Mouse (Mus musculus) midbrain, embryonic 13.5 days (tissue): ENCODE data around the gene Gm10160. TPM values are rescaled to one million over a fixed set of nuclear protein-coding genes. Genes with fewer than 3 reads are reported as not detected.
A peak's percentile ranks its signal among the peaks of the same experiment; 100 is the strongest.

ENCODE experiments used
- ATAC-seq: fragments of 200-750 bp; cut with Nextera tagmentation; 2 replicates; pipeline ENCODE4 v1.8.0; 2017; ENCODE audit warnings: mild to moderate bottlenecking, moderate TSS enrichment, moderate library complexity
- H3K27ac ChIP-seq: fragments of 300-500 bp; sonication (generic); 2 replicates; pipeline ENCODE4 v1.5.1; 2015; ENCODE audit warnings: inconsistent platforms, mild to moderate bottlenecking, moderate library complexity
- H3K27me3 ChIP-seq: fragments of 300-500 bp; sonication (generic); 2 replicates; pipeline ENCODE4 v1.6.1; 2015; ENCODE audit warnings: mild to moderate bottlenecking, inconsistent platforms
- H3K36me3 ChIP-seq: fragments of 300-500 bp; sonication (generic); 2 replicates; pipeline ENCODE4 v1.6.1; 2015; ENCODE audit warnings: mild to moderate bottlenecking, inconsistent platforms
- H3K4me1 ChIP-seq: fragments of 300-500 bp; sonication (generic); replicated peaks from 2 replicates; pipeline ENCODE4 v1.6.1; 2015; ENCODE audit warnings: inconsistent platforms
- H3K4me2 ChIP-seq: fragments of 300-500 bp; sonication (generic); replicated peaks from 2 replicates; pipeline ENCODE4 v1.6.1; 2015; ENCODE audit warnings: moderate library complexity, mild to moderate bottlenecking, inconsistent platforms
- H3K4me3 ChIP-seq: fragments of 300-500 bp; sonication (generic); replicated peaks from 2 replicates; pipeline ENCODE4 v1.5.1; 2015; ENCODE audit warnings: mild to moderate bottlenecking, inconsistent platforms
- H3K9ac ChIP-seq: fragments of 300-500 bp; sonication (generic); replicated peaks from 2 replicates; pipeline ENCODE4 v1.6.1; 2015; ENCODE audit warnings: mild to moderate bottlenecking, inconsistent platforms
- H3K9me3 ChIP-seq: fragments of 300-500 bp; sonication (generic); 2 replicates; pipeline ENCODE4 v1.6.1; 2016; ENCODE audit warnings: mild to moderate bottlenecking, inconsistent platforms
- WGBS: fragments of 180-500 bp; shearing (Covaris S2); methylation state at CpG from one replicate; pipeline ENCODE4 v1.1.7; 2015; 5-methylcytosine and 5-hydroxymethylcytosine counted together
- polyA plus RNA-seq: library from polyadenylated mRNA; unstranded; fragments of >200 nt; fragmentation: Nextera tagmentation; extraction: Ambion mirVana; gene quantifications from 2 replicates; pipeline ENCODE4 v1.2.1, GENCODE M21; 2015

Gm10160 gene
- polyA plus RNA-seq, 1 experiment from 2014 or later = not detected

GRCm38 (mm10) chr7:81867231-81867930, 11.8 kb upstream of the Gm10160 start:
- H3K4me2 ChIP-seq = no peak overlapping the region
- WGBS = 90% methylated on average over 9 of the region's 9 CpGs
- no peaks in the 10 kb centered on the region for H3K27me3 ChIP-seq
- H3K9ac ChIP-seq = no peak overlapping the region
- H3K27ac ChIP-seq = no peak overlapping the region
- 0 out of 2 replicates have a peak, but pooled peaks cover 5% of the 10 kb centered on the region for H3K4me1 ChIP-seq
- H3K4me3 ChIP-seq = no peak overlapping the region
- no peaks in the 10 kb centered on the region for H3K9me3 ChIP-seq
- H3K36me3 ChIP-seq = no peaks in the 10 kb centered on the region
- ATAC-seq = no peak

DNA sequence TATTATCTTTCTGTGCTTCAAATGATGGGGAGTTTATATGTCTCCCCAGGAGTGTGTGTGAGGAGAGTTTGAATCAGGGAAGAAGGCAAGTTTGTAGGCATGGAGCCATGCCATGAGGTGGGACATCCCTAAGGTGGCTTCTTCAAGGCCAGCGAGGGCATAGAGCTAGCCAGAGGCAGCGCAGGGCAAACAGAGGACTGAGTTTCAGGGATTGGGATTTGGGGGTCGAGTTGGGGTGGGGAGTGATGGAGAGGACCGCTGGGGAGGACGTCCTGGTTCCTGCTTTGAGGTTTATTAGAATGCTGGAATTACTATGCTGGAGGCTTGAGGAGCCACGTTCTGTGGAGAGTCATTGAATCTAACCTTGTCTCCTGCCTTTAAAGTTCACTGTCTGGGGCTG, 10.3 kb upstream of the Gm10160 start:
- Histone ChIP-seq H3K9me3 (no peaks in the 10 kb centered on the region), H3K9ac (no peak overlapping the region), H3K36me3 (no peaks in the 10 kb centered on the region), H3K4me3 (no peak overlapping the region), H3K4me1 (0 out of 2 replicates have a peak, but pooled peaks cover 5% of the 10 kb centered on the region), H3K27ac (no peak overlapping the region), H3K27me3 (peaks cover 3% of the 10 kb centered on the region; the same call in 1 of the 2 replicates), H3K4me2 (no peak overlapping the region)
- WGBS = 94% methylated on average over 6 of the region's 6 CpGs
- ATAC-seq = no peak

- Histone ChIP-seq H3K27ac (no peak overlapping the region), H3K9ac (no peak overlapping the region), H3K9me3 (no peaks in the 10 kb centered on the region), H3K4me3 (no peak overlapping the region), H3K4me1 (peaks cover 10% of the 10 kb centered on the region), H3K4me2 (no peak overlapping the region), H3K27me3 (peaks cover 15% of the 10 kb centered on the region), H3K36me3 (no peaks in the 10 kb centered on the region)
- no peak for ATAC-seq
- 91% methylated on average over 6 of the region's 6 CpGs for WGBS
Observed at GRCm38 (mm10) chr7:81864552-81864951, 9.0 kb upstream of the Gm10160 start.

- 79% methylated on average over 24 of the region's 24 CpGs for WGBS
Observed at GRCm38 (mm10) chr7:81862587-81863583, 7.3 kb upstream of the Gm10160 start.

DNA sequence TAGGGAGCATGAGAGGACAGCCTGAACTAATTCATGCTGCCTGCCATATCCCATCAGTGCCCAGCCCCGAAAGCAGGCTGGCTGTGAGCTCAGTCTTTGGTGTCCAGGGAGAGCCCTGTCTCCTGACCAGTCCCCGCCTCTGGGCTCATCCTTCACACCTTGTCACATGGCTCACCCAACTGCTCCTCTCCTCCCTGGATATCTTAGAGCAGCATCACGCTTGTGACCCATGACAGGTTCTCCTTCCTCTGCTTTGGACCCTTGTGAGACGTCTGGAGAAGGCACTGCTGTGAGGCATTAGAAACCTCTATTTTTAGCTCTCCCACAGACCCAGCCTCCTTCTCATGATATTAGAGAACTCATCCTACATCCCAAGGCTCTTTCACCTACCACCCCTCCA, 6.3 kb upstream of the Gm10160 start:
- 87% methylated on average over 4 of the region's 4 CpGs for WGBS
- H3K27ac ChIP-seq = no peak overlapping the region
- H3K9ac ChIP-seq = no peak overlapping the region
- H3K36me3 ChIP-seq = no peaks in the 10 kb centered on the region
- H3K4me1 ChIP-seq = peaks cover 23% of the 10 kb centered on the region
- H3K4me3 ChIP-seq = no peak overlapping the region
- peaks cover 32% of the 10 kb centered on the region for H3K27me3 ChIP-seq
- no peak for ATAC-seq
- no peak overlapping the region for H3K4me2 ChIP-seq
- no peaks in the 10 kb centered on the region for H3K9me3 ChIP-seq

More at GRCm38 (mm10) chr7:81862587-81863583, 7.3 kb upstream of the Gm10160 start:
- H3K27ac ChIP-seq = no peak overlapping the region
- H3K36me3 ChIP-seq = no peaks in the 10 kb centered on the region
- no peak for ATAC-seq
- no peak overlapping the region for H3K9ac ChIP-seq
- H3K27me3 ChIP-seq = peaks cover 25% of the 10 kb centered on the region
- no peak overlapping the region for H3K4me2 ChIP-seq
- H3K9me3 ChIP-seq = no peaks in the 10 kb centered on the region
- peaks cover 22% of the 10 kb centered on the region for H3K4me1 ChIP-seq
- H3K4me3 ChIP-seq = no peak overlapping the region

DNA sequence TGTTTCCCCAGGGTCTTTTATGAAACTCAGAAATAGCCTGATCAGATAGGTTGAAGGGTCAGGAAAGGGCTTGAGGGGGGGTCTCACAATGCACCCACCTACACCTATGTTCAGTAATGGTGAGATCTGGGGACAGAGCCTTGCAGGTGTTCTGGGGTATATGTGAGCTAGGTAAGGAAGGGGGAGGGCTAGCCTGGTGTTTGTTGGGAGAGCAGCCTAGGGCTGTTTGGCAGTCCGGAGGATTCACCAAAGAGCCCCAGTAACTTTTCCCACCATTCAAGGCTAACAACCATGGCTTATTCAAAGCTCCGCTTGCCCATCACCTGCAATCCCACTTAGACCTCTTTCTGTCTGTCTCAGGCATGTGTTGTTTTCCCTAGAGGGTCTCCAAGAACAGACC, 5.9 kb upstream of the Gm10160 start:
- 76% methylated on average over 2 of the region's 2 CpGs for WGBS
- H3K9ac ChIP-seq = no peak overlapping the region

DNA sequence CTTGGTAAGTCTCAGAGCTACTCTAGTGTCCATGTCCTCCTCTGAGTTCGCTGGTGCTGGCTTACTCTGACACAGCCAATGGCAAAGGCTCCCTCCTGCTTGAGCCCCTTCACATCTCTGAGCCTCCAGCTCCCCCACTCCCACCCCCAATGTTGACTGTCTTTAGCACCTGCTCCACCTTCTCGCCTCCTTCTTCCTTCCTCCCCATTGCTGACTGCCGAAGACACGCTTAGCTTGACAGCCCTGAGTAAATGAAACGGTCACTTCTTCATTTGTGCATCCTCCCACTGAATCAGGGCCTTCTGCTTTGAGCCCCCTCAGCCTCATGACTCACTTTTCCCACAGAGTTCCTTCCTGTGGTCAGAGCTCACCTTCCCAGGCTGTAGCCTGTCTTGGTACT, 5.4 kb upstream of the Gm10160 start:
- Histone ChIP-seq H3K4me1 (peaks cover 23% of the 10 kb centered on the region), H3K4me2 (no peak overlapping the region), H3K9me3 (no peaks in the 10 kb centered on the region), H3K27ac (no peak overlapping the region), H3K27me3 (peaks cover 32% of the 10 kb centered on the region), H3K4me3 (no peak overlapping the region), H3K9ac (no peak overlapping the region), H3K36me3 (no peaks in the 10 kb centered on the region)
- WGBS = 71% methylated on average over 5 of the region's 5 CpGs
- no peak for ATAC-seq

More for the DNA sequence above, 5.9 kb upstream of the Gm10160 start:
- H3K4me3 ChIP-seq = no peak overlapping the region
- H3K4me2 ChIP-seq = no peak overlapping the region
- H3K9me3 ChIP-seq = no peaks in the 10 kb centered on the region
- no peak for ATAC-seq
- H3K36me3 ChIP-seq = no peaks in the 10 kb centered on the region
- peaks cover 32% of the 10 kb centered on the region for H3K27me3 ChIP-seq
- peaks cover 23% of the 10 kb centered on the region for H3K4me1 ChIP-seq
- H3K27ac ChIP-seq = no peak overlapping the region

GRCm38 (mm10) chr7:81860071-81860470, 4.5 kb upstream of the Gm10160 start:
- ATAC-seq = no peak
- Histone ChIP-seq H3K4me3 (peak overlapping the region; percentile 66; the same call in 1 of the 2 replicates), H3K27ac (no peak overlapping the region), H3K9ac (no peak overlapping the region), H3K27me3 (peaks cover 32% of the 10 kb centered on the region), H3K36me3 (no peaks in the 10 kb centered on the region), H3K4me2 (peak overlapping the region; percentile 98), H3K4me1 (peaks cover 23% of the 10 kb centered on the region), H3K9me3 (no peaks in the 10 kb centered on the region)
- 57% methylated on average over 11 of the region's 11 CpGs for WGBS

GRCm38 (mm10) chr7:81858968-81859721, 3.6 kb upstream of the Gm10160 start, which contains the start of gene Tm6sf1:
Gene Tm6sf1 (plus strand): TSS chr7:81859001.
- Histone ChIP-seq H3K9me3 (no peaks in the 10 kb centered on the region), H3K9ac (peak within 1 kb of the TSS; percentile 84), H3K4me3 (peak within 1 kb of the TSS; percentile 66), H3K27ac (no peak within 1 kb of the TSS; the same call in 1 of the 2 replicates), H3K4me1 (peaks cover 29% of the 10 kb centered on the region), H3K27me3 (peaks cover 32% of the 10 kb centered on the region), H3K36me3 (no peaks in the 10 kb centered on the region), H3K4me2 (peak within 1 kb of the TSS; percentile 98)
- ATAC-seq = peak; percentile 81
- WGBS = under 1% methylated on average over 63 of the region's 64 CpGs

DNA sequence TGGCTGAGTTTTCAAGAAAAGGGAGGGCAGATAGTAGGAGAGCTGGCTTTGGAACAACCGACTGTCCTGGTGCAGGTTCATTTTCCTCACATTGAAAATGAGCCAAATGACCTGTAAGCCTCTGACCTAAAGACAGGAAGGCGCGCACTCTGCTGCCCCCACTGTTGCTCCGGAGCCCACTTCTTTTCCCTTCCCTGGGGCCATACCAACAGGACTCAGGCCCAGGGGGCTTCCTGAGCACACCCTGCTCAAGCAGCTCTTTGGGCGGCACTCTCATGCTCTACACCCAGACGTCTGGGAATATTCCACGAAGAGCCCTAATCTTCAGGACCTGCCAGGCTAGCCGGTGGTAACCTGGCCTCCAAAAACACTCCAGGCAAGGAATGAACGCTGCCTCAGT, 2.6 kb upstream of the Gm10160 start:
- peaks cover 29% of the 10 kb centered on the region for H3K4me1 ChIP-seq
- no peak for ATAC-seq
- H3K9ac ChIP-seq = no peak overlapping the region

DNA sequence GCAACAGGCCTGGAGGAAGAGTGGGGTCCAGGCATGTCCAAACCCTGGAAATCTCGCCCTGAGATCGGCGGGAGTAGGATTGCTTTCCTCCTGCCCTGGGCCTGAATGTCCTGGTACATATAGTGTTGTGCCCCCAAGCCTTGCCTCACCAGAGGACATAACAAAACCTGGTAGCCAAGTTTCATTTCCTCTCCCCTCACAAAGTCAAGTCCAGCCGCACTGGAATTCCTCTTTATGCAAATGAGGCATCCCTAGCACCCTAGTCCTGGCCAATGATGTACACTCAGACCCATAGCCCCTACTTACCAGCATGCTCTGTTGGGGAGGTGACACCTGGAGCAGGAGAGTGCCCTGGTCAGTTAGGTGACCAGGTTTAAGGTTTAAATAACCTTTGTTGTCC, 627 bp upstream of the Gm10160 start:
- 80% methylated on average over 4 of the region's 4 CpGs for WGBS
- H3K4me3 ChIP-seq = no peak overlapping the region
- H3K4me2 ChIP-seq = no peak overlapping the region
- no peaks in the 10 kb centered on the region for H3K36me3 ChIP-seq
- peaks cover 29% of the 10 kb centered on the region for H3K4me1 ChIP-seq
- no peak for ATAC-seq
- H3K27ac ChIP-seq = no peak overlapping the region
- no peaks in the 10 kb centered on the region for H3K9me3 ChIP-seq
- peaks cover 32% of the 10 kb centered on the region for H3K27me3 ChIP-seq
- no peak overlapping the region for H3K9ac ChIP-seq

More for the DNA sequence above, 2.6 kb upstream of the Gm10160 start:
- WGBS = 9% methylated on average over 9 of the region's 9 CpGs
- Histone ChIP-seq H3K4me3 (peak overlapping the region; percentile 66; the same call in 1 of the 2 replicates), H3K27me3 (peaks cover 32% of the 10 kb centered on the region), H3K36me3 (no peaks in the 10 kb centered on the region), H3K4me2 (peak overlapping the region; percentile 98), H3K9me3 (no peaks in the 10 kb centered on the region), H3K27ac (no peak overlapping the region)
